Mouse (Mus musculus): ENCODE data around the gene Slc25a51.
"Not testable (repeated sequence)": the region's sequence is repeated elsewhere in the genome, so short reads cannot be mapped to it uniquely, and the experiment has no call there.

Gene Slc25a51

GRCm38 (mm10) chr4:45396211-45396610 lies 12.4 kb downstream of the Slc25a51 start:
- DNase-seq: not testable (repeated sequence)

- DNase-seq: no peak
These were observed 14.9 kb downstream of the Slc25a51 start for GRCm38 (mm10) chr4:45393658-45394057.

GRCm38 (mm10) chr4:45392994-45393393 lies 15.6 kb downstream of the Slc25a51 start:
- no peak for DNase-seq

- no peak for DNase-seq
These were observed 16.0 kb downstream of the Slc25a51 start for GRCm38 (mm10) chr4:45392572-45392971.

GRCm38 (mm10) chr4:45392099-45392498 lies 16.5 kb downstream of the Slc25a51 start:
- DNase-seq: no peak

- not testable (repeated sequence) for DNase-seq
These were observed 21.3 kb downstream of the Slc25a51 start for GRCm38 (mm10) chr4:45387296-45387695.

- not testable (repeated sequence) for DNase-seq
These were observed 26.4 kb downstream of the Slc25a51 start for GRCm38 (mm10) chr4:45382133-45382532.

GRCm38 (mm10) chr4:45380903-45381580 lies 27.5 kb downstream of the Slc25a51 start:
- not testable (repeated sequence) for DNase-seq

GRCm38 (mm10) chr4:45376573-45376972 lies 32.0 kb downstream of the Slc25a51 start:
- no peak for DNase-seq

- no peak for DNase-seq
These were observed 33.7 kb downstream of the Slc25a51 start for GRCm38 (mm10) chr4:45374879-45375278.

- no peak for DNase-seq
These were observed 37.3 kb downstream of the Slc25a51 start for GRCm38 (mm10) chr4:45371261-45371660.

GRCm38 (mm10) chr4:45356653-45357052 lies 51.9 kb downstream of the Slc25a51 start:
- DNase-seq: no peak
